Mouse (Mus musculus) lung, postnatal 36 days (tissue): ENCODE data around the gene Hip1.
A peak's percentile ranks its signal among the peaks of the same experiment; 100 is the strongest.

Experiments
- DNase-seq: peaks from one replicate; pipeline ENCODE4 v3.0.0; 2022; ENCODE audit warnings: mixed read lengths

The Hip1 gene

DNA sequence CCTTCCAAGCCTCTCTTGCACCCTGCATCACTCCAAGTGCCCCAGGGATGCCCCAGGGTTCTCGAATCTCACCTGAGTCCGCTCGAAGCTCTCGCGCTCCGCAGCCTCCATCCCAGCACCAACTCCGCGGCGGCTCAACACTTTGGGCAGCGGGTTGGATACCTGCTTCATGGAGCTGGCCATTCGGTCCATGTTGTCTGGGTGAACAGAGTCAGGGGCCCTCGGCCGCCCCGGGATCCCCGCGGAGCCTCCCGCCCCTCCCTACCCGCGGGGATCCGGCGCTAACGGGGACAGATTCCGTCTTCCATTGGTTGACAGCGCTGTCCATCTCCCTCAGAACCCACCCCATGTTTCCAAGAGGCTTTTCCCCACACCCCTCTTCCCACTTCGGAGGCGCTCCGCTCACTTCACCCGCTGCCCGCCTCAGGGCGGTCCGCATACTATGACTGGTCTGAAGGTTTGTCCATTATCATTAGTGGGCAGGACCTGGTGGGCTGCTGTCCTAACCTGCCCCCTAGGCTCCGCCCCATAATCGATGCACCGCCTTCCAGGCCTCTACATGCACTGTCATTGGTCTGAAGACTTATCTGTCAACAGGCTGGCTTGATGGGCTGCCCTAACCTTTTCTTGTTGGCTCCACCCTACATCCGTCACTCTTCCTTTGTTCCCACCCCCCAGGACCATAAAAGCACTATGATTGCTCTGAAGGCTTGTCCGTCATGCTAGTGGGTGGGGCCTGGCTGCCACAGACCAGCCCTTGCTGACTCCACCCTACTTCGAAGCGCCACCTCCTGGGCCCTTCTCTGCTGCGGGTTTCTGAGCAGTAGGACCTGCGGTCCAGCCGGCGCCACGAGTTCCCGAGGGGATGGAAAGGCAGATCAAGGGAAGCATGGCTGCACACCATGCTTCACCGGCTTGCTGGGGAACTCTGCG is at the start of gene Hip1:
TSS of gene Hip1 (minus strand) at position 256 of the 933 bp plus-strand sequence.
- peak; percentile 100 for DNase-seq

DNA sequence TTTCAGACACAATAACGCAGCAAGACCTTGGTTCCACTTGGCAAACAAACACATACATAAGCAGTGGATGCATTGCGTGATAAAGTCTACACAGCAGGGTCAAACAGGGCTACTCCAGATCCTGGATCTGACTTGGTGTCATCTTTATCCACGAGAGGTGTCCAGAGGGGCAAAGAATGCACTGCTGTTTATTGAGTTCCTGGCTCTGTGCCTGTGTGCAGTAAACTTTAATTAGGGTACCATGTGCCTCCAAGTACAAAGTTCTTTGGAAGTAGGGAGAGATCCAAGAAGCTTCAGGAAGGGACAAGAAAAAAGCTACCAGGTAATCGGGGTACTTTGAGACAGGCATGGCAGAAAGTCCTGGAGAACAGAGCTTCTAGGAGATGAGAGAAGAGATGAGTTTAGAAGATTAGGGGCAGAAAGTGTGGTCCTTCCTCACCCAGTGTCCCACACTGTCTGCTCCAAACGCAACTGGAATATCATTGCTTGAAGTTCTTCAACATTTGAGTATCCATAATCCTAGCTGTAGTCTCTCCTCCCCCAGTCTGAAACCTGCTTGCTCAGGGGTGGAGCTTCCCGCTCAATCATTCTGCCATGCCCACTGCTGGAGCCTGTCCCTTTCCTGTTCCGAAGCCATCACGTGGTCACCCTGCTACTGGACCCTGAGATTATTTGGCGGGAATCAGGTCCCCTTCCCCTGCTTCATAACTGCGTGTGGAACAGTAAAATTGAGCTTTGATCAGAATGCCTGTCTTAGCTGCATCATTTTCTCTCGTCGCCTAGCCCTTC is 45.3 kb upstream of the Hip1 start:
- DNase-seq = no peak

DNA sequence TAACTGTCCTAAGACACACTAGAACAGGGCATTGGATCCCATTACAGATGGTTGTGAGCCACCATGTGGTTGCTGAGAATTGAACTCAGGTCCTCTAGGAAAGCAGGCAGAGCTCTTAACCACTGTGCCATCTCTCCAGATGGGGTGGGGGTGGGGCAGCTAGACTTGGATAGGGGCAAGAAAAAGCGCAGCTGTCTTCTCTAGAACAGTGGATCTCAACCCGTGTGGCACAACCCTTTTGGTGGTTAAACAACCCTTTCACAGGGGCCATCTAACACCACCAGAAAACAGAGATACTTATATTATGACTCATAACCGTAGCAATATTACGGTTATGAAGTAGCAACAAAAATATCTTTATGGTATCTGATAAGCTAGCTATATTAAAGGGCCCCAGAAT is 42.8 kb upstream of the Hip1 start:
- DNase-seq = no peak

DNA sequence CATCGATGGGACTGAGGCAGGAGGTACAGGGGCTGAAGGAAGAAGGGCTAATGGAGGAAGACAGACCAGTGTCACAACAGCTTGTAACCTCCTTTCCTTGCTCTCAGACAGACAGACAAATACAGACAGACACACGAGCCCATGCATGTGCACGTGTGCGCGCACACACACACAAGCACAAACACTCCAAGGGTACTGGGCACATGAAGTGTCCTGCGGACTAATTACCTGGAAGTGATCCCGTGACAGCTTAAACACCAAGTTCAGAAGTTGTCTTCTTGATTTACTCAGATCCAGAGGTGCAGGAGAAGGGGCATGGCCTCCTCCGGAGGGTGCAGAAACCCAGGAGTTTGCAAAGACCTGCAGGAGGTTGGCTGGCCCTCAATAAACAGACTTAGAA is 40.8 kb upstream of the Hip1 start:
- no peak for DNase-seq

DNA sequence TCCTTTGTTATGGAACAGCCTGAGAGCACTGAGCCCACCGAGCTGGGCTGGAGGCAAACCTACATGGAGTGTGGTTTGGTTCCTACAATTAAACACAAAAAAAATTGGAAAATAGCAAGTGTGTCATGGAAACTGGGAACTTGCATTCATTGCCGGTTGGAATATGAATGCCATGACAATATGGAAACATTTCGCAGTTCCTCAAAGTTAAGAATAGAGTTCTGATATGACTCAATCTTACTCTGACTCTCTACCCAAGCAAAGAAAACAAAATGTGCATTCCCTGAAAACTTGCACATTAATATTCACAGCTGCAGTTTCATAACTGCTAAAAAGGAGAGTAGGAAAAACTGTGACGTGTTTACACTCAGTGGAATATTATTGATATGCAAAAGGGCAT is 37.4 kb upstream of the Hip1 start:
- DNase-seq = no peak

DNA sequence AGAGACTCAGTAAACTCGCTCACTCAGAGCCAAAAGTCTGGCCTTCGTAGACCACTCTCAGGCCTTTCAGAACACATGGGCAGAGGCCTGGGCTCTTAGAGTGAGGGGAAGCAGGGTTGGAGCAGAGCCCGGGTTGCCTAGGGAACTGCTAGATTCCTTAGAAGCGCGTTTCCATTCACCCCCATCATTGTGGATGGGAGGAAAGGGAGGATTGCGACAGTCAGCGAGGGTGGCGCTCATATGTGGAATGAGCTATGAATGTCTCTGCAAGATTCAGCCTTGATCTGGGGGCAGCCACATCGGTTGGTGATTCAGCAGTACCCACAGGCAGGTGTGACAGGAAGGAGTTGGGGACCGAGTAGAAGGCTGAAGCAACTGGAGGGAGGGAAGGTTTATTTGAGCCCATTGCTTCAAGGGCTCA is 34.4 kb upstream of the Hip1 start:
- DNase-seq = no peak

DNA sequence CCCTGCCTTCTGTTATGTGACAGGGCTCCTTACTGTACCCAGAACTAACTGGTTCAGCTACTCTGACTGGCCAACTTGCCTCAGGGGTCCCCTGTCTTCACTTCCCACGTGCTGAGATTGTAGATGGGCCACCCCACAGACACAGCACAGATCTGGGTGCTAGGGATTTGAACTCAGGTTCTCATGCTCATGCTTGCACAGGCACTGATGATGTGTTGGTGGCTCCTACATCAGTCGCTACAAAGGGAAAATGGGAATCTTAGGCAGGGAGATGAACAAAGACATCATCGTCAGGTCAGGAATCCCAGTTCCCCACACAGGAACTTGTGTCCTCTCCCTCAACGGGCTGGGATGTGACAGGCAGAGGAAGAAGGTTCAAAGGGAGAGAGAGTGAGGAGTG is 31.1 kb upstream of the Hip1 start:
- DNase-seq = no peak

DNA sequence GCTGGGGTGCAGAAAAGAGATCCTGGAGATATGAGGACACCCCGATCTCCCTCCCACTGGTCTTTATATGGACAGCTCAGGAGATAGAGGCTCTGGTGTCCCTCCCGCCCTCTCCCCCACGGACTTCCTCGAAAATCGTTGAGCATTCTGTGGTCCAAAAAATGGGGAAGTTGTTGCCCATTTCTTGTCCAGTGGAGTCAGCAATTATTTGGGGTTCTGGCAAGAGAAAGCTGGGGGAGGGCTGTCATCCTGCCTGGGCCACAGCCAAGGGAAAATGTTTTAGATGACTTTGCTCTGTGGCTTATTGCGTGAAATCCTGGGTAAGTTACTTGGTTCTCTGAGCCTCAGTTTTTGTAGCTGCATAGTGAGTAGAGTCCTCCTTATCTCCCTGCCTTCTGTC is 28.1 kb upstream of the Hip1 start, which contains the start of gene Ccl24:
TSS of gene Ccl24 (minus strand) at position 44 of the 400 bp plus-strand sequence.
- DNase-seq = peak; percentile 11

DNA sequence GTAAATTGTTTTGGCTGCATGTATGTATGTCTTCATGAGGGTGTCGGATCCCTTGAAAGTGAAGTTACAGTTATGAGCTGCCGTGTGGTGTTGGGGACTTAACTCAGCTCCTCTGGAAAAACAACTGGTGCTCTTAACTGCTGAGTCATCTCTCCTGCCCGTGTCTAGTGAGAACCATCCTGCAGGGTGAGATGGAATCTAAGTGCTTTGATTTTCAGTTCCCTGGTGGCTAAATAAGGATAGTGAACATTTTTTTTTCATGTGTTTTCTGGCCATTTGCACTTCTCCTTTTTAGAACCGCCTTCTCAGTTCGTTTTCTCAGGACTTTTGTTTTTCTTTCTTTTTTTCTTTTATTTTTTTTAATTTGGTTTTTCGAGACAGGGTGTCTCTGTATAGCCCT is 23.8 kb upstream of the Hip1 start:
- DNase-seq = no peak

DNA sequence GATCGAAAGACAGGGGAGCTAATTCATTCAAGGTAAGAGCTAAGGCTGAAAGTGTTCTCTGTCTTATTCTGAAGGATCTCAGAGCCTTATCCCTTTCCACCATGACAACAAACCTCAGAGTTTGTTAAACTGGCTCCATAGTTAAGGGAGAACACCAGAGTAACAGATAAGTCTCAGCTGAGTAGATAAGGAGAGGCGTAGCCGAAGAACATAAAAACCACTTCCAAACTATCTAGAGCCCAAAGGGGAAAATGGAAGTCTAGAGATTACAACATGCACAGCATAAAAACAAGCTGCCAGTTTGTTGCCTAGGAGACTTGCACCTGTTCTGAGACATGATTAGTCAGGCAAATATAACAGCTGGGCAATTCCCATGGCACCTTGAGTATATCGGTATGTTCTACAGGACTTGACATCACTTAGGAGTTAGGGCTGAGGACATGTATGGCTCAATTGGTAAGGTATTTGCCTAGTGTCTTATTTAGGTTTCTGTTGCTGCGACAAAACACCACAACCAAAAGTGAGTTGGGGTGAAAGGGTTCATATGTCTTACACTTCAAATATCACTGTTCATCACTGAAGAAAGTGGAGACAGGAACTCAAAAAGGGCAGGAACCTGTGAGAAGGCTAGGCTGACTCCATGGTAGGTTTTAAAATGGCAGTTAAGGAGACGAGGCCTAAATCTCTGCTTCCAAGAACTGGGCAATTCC is 22.8 kb upstream of the Hip1 start:
- no peak for DNase-seq

DNA sequence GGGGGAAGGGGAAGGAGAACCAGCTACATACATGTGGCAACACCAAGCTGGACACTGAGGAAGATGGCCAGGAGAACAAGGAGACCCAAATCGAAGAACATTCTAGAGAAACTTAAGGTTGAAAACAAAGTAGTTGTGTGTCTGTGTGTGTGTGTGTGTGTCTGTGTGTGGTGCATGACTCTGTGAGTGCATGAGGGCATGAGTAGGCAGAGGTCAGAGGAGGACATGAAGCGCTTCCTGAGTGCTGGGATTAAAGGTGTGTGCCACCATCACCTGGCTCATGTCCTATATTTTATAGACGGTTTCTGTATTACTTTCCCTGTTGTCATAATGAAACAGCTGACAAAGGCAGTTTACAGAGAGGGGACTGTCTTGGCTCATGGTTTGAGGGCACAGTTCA is 18.5 kb upstream of the Hip1 start, which contains the start of gene Ccl26:
TSS of gene Ccl26 (minus strand) at position 101 of the 400 bp plus-strand sequence.
- DNase-seq = no peak

DNA sequence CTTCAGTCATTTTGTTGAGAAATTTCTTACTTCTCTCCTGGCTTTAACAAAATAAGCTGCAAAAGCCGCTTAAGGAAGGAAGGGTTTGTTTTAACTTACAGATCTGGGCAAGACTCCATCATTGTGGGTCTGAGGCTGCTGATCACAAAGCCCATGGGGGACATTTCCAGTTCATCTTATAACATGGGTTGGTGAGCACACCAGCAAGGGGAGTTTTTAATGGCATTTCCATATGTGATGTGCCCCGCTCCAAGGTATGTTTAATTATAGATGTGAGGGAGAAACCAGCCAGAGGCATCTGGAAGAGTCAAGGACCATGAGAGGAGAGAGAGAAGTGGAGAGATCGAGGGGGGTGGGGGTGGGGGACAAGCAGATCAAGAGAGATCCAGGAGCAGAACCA is 12.8 kb upstream of the Hip1 start:
- no peak for DNase-seq

DNA sequence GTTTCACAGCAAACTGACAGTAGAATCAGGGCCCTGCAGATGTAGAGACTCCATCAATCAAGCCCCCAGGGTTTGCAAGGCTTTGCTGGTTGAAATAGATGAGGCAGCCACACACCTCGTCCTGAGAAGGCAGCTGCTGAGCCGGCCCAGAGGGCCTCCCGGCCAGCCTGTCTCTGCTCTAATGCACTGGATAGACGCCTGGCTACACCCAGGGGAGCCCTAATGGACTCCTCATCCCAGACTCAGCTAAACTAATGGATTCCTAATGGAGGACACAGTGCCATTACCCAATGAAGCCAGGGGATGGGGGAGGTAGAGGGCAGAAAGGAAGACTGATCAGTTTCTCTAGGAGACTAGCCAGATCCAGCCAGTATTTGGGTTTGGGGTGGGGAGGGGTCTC is 12.1 kb upstream of the Hip1 start:
- no peak for DNase-seq

DNA sequence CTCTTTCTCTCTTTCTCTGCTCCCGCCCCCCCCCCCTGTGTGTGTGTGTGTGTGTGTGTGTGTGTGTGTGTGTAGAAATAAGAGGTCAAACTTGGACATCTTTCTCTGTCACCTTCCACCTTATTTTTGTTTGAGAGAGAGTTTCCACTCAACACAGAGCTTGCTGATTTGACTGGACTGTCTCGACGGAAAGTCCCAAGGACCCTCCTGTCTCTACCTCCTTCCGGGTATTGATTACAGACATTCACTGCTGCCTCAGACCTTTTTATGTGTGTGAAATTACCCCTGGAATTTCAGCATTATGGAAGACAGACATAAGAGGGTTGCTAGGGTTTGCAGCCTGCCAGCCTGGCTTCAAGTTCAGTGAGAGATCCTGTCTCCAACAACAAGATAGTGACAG is 11.3 kb upstream of the Hip1 start:
- DNase-seq = no peak

DNA sequence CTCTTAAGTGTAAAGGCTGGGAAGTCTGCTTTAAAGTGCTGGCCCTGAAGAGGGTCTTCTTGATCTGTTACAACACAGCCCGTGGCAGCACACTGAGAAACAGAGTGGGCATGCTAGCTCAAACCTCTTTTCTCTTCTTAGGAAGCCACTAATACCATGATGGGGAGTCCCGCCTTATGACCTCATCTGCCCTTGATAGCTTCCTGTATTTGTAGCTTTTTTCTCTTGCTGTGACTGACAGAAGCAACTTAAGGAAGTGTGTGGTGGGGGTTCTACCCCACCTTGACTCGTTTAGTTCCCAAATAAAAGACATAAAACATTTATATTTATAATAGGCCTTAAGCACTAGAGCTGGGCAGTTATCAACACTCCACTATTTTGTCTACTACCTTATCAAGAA is 6.7 kb upstream of the Hip1 start:
- no peak for DNase-seq

DNA sequence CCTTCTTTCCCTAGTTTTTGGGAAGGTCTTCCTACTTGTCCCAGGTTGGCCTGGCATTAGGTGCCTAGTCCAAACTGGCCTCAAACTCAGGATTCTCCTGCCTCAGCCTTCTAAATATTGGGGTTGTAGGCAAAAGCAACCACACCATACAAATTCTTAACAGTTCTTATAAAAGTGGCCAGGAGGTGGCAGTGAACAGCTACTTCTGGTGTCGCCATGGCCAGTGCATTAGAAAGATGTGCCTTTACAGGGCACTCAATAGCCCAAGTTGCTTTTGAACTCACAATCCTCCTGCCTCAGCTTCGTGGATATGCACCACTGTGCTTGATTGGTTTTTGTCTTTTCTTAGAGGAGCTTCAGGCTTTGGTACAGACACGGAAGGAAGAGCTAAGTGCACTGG is 6.0 kb upstream of the Hip1 start:
- DNase-seq = peak; percentile 69

DNA sequence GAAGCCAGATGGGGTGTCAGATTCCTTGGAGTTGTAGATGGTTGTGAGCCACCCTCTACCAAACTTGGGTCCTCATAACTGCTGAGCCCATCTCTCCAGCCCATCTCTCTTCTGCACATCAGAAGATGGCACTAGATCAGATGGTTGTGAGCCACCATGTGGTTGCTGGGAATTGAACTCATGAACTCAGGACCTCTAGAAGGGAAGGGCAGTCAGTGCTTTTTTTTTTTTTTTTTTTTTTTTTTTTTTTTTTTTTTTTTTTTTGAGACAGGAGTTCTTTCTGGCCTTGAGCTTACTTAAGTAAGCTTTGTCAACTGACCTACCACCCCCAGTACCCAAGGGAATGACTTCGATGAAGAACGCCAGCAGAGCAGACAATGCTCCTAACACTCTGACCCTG is 3.1 kb upstream of the Hip1 start:
- DNase-seq = no peak

DNA sequence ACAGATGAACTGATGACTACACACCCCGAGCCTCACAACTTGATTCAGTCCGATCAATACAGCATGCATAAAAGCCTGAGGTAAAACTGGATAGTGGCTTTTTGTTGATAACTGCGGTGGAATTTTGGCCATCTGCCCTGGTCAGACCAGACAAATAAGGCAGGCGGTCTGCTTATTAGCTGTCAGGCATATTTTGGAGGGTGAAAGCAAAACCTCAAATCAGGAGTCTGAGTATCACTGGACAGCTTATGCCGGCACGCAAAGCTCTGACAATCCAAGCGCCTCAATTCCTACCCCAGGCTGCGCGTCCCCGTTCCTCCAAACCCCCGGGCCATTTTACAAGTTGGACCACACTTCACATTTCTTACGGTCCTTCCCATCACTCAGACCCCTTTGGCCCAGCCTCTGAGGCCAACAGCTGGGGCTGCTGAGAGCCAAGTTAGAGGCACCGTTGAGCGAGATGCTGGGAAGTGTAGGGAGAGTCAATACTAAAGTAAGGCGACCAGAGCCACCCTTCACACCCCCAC is 825 bp downstream of the Hip1 start:
- DNase-seq = peak; percentile 63

DNA sequence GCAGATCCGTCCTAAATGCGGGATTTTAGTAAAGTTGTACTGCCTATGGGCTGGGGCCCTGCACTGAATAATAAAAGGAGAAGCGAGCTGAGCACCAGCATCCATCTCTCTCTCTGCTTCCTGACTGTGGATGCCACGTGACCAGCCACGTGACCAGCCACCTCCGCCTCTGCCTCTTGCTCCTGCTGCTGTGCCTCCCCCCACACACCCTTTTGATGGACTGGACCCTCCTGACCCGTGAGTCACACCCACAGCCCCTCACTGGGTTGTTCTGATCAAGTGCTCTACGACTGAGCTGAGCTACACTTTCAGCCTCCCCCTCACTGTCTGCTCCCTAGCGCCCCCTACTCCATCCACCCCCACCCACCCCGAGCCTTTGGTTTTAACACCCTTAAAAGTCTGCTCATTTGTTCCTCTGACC is 7.1 kb downstream of the Hip1 start:
- peak; percentile 7 for DNase-seq

DNA sequence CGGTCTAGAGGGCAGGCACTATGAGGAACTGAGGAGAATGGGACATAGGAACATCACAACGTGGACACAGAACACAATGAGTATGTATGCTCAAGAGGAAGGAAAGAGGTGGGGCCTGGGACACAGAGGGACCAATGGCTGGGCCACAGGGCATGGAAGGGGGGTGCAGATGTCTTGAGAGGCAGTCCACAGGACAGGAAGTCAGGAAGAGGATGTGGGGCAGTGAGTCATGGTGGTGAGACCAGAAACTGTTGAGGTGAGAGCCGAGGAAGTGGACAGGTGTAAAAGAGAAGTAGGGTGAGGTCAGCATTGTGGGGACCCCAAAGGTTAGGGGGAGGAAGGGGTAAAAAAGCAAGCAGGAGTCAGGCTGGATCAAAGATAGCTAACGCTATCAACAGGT is 7.6 kb downstream of the Hip1 start:
- DNase-seq = peak; percentile 74

DNA sequence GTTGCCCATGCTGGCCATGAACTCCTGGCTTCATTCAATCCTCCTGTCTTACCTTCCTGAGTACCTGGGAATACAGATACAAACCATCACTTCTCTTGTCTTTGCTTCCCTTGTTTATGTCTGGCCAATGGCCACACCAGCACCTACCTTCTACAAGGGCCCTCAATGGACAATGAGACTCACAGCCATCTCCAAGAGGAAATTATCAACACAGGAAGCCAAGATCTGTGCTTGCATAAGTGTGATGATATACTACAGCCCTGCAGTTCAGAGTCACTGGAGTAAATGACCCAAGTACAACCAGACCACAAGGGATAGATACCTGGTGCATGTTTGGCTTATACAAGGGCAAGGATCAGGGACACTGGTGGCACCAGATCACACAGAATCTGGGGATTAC is 9.1 kb downstream of the Hip1 start:
- DNase-seq = peak; percentile 16

DNA sequence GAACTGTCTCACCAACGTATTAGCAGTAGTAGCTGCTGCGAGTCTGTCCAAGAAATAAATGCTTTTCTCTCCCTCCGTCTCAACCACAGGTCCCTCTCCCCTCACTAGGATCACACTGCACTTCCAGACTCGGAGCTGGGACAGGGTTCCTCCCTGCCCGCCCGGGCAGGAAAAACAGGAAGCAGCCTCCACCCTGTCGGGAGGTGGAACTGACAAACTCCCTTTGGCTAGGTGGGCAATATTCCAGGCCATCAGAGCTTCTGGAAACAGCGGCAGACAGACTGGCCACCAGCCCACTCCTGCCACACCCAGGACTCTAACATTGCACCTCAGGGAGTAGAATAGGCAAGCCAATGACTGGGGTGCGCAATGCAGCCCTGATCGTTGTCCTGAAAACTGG is 11.5 kb downstream of the Hip1 start:
- DNase-seq = peak; percentile 92

DNA sequence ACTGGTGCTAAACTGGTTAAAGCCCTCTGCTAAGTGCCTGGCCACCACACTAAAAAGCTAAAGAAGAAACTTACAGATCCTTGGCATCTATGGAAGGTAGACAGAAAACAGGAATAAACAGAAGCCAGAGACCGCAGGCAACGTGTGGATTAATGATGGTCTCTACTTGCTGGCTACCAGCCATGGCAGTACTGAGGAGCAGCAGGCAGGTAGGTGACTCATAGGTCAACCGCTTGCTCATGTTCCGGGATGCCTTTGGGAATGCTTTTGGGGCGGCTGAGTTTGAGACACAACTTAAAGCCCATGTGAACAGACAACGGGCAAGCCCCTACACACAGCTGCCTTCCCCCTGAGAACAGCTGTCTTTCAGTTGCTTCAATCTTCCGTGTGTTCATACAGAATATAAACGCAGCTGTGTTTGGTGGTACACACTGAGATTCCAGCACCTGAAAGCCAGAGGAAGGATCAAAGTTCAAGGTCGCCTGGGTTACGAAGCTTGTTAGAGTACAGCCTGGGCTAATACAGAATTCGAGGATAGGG is 13.5 kb downstream of the Hip1 start:
- no peak for DNase-seq
